Mouse (Mus musculus) bone marrow, adult 2 months (tissue): ENCODE results near the gene Nedd8.

Experiments
- CTCF ChIP-seq: fragments of 200-500 bp; IDR thresholded peaks from 2 replicates; pipeline ENCODE4 v1.5.1; 2011; ENCODE audit warnings: low read length, control low read depth; ENCODE audit not compliant: control insufficient read depth, insufficient read depth
- POLR2A ChIP-seq: fragments of 200-500 bp; IDR thresholded peaks from 2 replicates; pipeline ENCODE4 v1.6.1; 2011; ENCODE audit warnings: low read depth, mild to moderate bottlenecking, control low read depth, low read length, borderline replicate concordance; ENCODE audit not compliant: control insufficient read depth

- TF ChIP-seq CTCF (no peak), POLR2A (no peak)
These were observed 15.0 kb downstream of the Nedd8 start for GRCm38 (mm10) chr14:55656935-55657334.
